Mouse (Mus musculus) adrenal gland, postnatal 10 days (tissue): ENCODE data around the gene Rnf17. TPM values are rescaled to one million over a fixed set of nuclear protein-coding genes. Genes with fewer than 3 reads are reported as not detected.

Experiments used
- DNase-seq: peaks from one replicate; pipeline ENCODE4 v3.0.0; 2021; ENCODE audit warnings: mixed read lengths
- total RNA-seq, 2 experiments: library from RNA; stranded (reverse); gene quantifications; 2 replicates each; pipeline ENCODE4 v1.2.3; 2021

The Rnf17 gene
- total RNA-seq, 2 experiments from 2014 or later, result 0.91 to 1.3 TPM

GRCm38 (mm10) chr14:56512084-56512483 lies 109.7 kb downstream of the Rnf17 start:
- peak; percentile 10 for DNase-seq

- DNase-seq, result no peak
These were observed 112.4 kb downstream of the Rnf17 start for GRCm38 (mm10) chr14:56514775-56515174.

GRCm38 (mm10) chr14:56530788-56531187 lies 128.4 kb downstream of the Rnf17 start:
- no peak for DNase-seq

GRCm38 (mm10) chr14:56544946-56545345 lies 142.6 kb downstream of the Rnf17 start:
- DNase-seq, result no peak

GRCm38 (mm10) chr14:56545491-56545890 lies 143.1 kb downstream of the Rnf17 start:
- no peak for DNase-seq

- DNase-seq, result no peak
These were observed 148.6 kb downstream of the Rnf17 start for GRCm38 (mm10) chr14:56550960-56551359.

GRCm38 (mm10) chr14:56552924-56553323 lies 150.5 kb downstream of the Rnf17 start:
- no peak for DNase-seq

GRCm38 (mm10) chr14:56553331-56553730 lies 150.9 kb downstream of the Rnf17 start:
- no peak for DNase-seq

GRCm38 (mm10) chr14:56554716-56555115 lies 152.3 kb downstream of the Rnf17 start:
- no peak for DNase-seq

- DNase-seq, result no peak
These were observed 156.8 kb downstream of the Rnf17 start for GRCm38 (mm10) chr14:56559134-56559533.

- DNase-seq, result no peak
These were observed 165.1 kb downstream of the Rnf17 start for GRCm38 (mm10) chr14:56567476-56567875.

- no peak for DNase-seq
These were observed 166.7 kb downstream of the Rnf17 start for GRCm38 (mm10) chr14:56569041-56569440.

- peak; percentile 96 for DNase-seq
These were observed 169.1 kb downstream of the Rnf17 start for GRCm38 (mm10) chr14:56571310-56572093.

- DNase-seq, result no peak
These were observed 170.2 kb downstream of the Rnf17 start for GRCm38 (mm10) chr14:56572546-56572945.

Other genes starting within 250 kb of the Rnf17 start
- gene Gzmg, start 243.0 kb upstream of the Rnf17 start, total RNA-seq, result not detected
- not detected for gene Gzmn, start 228.0 kb upstream of the Rnf17 start, total RNA-seq
- not detected for gene Gzmf, start 191.2 kb upstream of the Rnf17 start, total RNA-seq
- not detected for gene Gzmc, start 167.9 kb upstream of the Rnf17 start, total RNA-seq
- gene Gzmb, start 140.3 kb upstream of the Rnf17 start, total RNA-seq, result under 1 TPM; 0.18 to 0.21 TPM
- gene Atp12a, start 37.5 kb upstream of the Rnf17 start, total RNA-seq, result not detected
- gene Cenpj, start 172.8 kb downstream of the Rnf17 start, total RNA-seq, result 1 to 10 TPM; 7.2 to 8.0 TPM
- 10 to 100 TPM; 20.1 to 25.6 TPM for gene Parp4, start 173.0 kb downstream of the Rnf17 start, total RNA-seq